Mouse (Mus musculus): ENCODE results near the gene Sytl3.

The Sytl3 gene

DNA sequence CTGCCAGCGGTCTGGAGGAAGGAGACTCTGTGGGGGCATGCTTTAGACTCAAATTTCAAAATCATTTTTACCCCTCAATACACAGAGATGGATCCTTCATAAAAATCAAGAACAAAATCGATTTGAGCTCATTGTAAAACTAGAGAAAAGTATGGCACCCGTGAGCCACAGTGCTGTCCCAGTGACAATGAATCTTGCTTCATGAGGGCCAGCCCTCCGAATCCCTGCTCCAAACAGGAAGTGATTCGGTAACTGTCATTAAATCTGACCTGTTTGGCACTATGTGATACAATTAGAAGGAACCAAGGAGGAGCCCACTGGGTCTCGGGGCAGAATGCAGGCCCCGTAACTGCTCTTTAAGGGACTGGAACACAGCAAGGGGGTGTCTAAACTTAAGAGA, 79.9 kb downstream of the Sytl3 start:
- DNase-seq, result peak in 1 of 2 experiments; percentile 3

DNA sequence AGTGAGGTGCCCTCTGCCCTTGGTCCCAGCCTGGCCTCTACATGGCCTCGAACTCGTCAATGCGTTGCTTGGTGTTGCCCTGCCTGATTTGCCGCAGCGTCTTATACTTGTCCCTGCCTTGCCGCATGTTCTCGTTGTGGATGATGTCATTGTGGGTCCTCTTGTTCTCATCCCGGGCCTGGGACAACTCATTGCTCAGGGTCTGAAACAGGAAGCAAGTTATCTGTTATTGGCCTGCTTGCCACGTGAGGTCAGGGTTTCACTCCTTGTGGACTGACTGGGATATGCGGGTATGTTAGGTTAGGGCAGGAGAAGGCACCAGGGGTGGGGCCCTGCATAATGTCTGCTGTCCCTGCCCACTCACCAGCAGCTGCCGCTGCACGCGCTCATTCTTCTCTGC, 80.4 kb downstream of the Sytl3 start:
- peak in 1 of 2 experiments; percentile 4 for DNase-seq

DNA sequence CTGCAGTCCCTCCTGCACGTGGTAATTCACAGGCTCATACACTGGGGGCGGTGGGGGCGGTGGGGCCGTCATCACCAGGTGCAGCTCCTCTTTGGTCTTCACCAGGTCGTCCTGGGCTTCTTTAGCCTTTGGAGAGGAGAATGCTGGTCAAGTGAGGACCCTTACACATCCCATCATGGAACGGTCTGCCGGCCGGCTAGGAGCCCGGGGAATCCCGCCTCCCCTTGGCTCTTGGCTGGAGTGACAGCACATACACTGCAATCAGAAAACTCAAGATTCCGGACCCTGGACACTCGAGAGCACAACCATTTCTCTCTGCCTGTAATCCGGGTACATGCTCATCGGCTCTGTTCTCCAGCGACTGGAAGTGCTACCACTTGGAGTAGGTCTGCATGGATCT, 80.9 kb downstream of the Sytl3 start:
- DNase-seq, result peak in 1 of 2 experiments; percentile 3

DNA sequence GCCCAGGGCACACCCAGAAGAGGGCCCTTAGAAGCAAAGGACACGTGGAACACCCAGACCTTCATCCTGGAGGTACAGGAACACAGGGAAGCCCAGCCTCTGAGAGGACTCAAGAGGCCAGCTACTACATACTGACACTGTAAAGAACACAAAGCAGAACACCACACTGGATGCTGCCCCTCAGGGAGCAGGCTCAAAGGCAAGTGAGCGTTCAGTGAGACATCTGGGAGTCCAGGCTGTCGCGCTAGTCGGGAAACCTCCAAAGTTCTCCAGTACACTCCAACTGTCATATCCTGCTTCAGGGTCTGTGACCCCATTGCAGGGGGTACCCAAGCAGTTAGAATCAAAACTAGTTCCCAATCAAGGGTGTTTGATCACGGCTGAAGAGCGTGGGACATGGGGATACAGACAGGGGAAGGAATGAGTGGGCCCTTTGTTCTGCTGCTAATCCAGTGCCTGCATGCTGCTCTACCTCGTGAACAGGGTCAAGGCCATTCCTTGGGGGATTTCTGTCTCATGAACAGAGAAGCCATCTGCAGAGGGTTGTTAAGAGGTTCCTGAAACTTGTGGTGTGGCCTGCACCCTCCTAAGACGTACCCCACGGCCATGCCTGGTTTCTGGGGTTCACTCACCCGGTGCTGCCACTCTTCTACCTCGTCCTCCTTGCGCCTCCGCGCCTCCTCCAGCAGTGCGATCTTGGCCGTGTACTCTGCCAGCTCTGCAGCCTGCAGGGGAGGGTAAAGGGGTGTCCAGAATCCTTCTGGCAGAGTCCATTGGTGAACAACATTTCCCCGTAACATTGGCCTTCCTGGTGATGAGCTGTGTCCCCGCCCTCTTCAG, 81.7 kb downstream of the Sytl3 start:
- DNase-seq, result peak in 1 of 2 experiments; percentile 20

DNA sequence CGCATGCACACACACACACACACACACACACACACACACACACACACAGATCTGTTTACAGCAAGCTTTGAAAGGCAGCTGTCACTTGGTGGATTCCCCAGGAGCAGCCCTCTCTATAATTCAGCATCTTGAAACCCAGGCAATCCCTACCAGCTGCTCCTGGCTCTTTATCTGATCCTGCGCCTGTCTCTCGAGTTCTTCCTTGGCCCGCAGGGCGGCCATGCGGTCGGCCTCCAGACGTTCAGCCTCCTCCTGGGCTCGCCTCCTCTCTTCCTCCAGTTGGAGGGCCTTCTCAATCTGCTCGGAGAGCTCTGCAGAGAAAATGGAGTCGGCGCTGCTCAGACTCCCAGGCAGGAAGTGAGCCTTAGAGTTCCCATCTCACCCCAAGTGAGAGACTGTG, 82.4 kb downstream of the Sytl3 start:
- peak in 1 of 2 experiments; percentile 21 for DNase-seq

DNA sequence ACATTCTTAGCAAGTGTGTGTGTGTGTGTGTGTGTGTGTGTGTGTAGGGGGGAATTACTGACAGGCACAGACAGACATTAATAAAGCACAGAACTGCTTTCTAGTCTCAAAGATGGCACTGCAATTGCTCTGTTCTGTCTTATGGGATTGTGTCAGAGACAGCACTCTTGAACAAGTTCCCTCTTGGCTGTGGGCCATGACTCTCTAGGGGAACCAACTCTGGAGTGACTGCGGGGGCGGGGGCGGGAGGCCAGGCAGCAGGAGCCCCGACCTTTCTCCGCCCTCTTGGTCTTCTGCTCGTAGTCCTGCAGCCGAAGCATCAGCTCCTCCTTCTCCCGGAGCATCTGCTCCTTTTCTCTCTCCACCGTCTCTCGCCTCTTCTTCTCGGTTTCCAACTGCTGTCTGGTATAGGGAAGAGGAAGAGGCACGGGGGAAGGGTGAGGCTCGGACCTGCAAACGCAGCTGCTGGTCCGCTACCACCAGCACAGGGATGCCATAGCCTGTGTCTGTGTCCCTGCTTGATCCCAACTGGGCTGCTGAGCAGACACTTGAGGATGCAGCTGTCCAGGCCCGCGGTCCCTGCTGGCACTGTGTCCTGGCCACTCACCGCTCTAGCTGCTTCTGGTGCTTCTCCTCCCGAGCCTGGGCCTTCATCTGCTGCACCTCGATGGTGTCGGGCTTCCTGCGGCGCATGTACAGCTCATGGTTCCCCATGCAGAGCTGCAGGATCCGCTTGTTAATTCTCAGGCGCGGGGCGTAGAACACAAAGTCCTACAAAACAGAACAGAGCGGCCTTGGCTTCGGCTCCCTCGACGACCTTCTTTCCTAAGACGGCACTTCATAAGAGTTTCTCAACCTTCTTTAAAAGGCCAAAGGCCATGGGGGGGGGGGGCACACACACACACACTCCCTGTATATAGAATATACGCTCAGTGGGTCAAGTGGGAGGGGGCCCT, 83.5 kb downstream of the Sytl3 start:
- DNase-seq, result peak; percentile 61 to 76

DNA sequence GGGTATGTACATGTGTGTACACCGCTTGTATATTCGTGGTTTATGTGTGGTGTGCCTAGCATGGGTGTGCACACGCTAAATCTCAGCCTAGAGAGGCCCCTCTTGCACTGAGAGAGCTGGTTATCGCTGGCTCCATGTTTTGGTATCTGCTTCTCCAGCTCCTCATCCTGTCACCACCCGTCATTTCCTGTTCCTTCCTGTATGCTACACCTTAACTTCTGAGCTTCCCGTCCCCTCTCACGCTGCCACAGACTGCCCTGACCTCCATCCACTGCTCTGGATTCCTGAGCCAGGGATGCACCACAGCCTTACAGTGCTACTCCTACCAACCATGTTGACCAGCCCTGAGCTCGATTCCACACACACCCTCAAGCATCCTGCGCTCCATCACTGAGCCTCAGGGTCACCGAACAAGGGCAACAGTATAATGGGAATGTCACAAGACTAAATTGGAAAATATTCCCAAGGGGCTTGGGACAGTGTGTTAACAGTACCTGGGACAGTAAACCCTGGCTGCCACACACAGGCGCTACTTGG, 84.2 kb downstream of the Sytl3 start:
- no peak for DNase-seq

DNA sequence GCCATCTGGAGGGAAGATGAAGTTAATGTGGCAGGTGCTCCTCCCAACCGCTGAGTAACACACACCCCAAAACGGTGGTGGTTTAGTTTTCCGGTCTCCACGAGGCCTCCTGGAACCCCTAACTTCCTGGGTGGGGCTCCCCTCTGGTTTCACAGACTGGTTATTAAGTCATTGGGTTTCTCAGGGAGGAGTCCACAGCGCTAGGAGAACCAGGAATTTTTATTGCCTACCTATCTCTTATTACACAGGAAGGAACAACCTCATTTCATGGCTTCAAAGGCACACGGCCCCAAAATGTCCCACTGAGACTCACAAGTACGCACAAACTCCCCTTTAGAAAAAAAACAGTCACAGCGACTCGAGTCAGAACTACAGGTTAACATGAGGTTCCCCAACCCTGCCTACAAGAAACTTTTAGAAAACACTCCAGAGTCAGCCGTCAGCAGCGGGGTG, 84.9 kb downstream of the Sytl3 start:
- peak; percentile 28 to 39 for DNase-seq

DNA sequence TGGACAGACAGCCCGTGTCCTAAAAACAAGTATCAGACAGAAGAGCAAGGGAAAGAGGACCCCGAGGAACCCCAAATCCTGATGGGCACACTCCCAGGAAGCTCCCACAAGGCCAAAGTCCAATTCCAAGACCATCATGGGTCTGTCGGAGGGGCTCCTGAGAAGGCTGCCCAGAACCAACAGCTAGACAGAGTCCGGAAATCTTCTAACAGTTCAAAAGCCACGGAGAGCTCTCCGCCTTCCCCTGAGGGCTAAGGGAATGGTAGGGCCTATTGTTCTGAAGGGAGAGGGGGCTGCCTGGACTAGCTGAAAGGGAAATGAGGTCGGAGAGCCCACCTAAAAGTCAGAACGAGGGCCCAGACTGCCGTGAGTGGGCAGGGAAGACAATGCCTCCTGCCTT, 85.5 kb downstream of the Sytl3 start:
- no peak for DNase-seq

DNA sequence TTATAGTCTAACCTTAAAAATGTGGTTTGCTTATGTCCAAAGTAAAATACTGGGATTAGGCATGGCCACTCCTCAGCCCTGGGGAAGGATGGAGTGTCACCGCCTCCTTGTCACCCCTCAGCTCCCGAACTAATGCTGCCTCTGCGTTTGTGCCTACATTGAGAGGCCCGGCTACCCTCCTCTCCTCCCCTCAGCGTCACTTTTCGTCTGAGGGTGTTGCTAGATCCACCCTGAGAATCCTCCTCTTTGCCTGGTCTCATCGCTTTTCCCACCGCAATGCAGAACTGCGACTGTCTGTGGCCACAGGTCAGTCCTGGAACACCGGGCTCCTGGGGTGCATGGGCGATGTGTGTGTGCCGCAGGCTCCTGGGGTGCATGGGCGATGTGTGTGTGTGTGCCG, 86.0 kb downstream of the Sytl3 start:
- no peak for DNase-seq

DNA sequence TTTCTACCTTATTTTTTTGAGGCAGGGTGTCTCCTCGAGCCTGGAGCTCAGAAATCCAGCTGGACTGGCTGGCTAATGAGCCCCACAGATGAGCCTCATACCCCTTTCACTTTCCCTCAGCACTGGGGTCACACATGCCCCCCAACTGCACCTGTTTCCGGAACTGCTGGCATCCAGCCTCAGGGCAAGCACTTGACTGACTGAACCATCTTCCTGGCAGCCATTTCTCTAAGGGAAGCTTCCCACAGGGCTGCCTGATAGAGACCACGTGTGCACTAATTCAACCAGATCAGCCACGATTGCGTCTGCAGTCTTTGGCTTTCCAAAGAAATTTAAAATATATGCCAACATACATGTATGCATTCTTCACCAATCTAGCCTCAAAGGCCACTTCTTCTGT, 86.6 kb downstream of the Sytl3 start:
- no peak for DNase-seq

DNA sequence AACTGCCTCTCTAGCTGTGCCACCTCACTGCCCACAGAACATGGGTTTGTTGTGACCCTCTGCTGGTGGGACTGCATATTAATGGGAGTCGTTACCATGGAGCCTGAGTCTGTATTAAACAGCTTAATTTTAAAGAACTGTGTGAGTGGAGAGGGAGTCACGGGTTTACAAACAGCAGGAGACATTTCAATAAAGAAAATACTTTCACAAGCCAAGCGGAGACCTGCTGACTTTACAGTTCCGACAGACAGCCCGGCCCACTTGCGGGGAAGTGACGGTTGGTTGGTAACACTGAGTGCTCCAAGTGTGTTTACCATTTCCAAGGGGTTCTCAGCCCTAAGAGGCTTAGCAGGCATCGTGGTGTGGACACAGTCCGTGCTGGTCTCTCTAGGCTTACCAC, 87.1 kb downstream of the Sytl3 start:
- peak; percentile 58 to 76 for DNase-seq

DNA sequence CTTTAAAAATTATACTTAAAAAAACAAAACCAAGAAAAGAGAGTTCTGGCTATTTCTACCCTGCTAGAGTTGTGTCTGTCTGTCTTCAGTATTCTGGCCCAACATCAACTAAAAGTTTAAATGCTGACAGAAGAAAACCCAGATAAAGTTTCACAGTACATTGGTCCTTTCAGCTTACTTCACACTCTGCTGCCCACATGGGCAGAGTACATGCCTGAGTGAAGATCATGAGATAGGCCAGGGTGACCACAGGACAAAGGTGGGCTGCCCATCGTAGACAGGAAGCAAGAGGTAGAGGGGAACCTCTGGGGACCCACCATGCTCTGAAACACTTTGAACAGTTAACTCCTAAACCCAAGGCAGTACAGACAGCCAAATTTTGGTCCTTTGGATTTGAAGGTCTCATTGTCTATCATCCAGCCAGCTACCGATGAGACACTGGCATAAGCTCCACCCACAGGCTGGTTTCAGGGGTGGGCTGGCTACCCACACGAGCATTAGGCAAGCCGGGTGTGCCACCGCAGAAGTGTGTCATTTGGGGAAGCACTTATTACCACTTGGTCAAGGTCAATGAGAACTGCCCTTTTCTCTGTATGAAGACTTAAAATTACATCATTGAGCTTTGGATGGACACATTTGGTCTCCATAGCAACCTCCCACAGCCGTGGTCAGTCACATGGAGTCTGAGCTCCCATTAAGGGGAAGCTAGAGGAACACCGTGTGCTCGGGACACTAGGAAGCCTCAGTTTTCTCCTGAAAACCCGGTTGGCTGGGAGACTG, 87.7 kb downstream of the Sytl3 start:
- peak; percentile 73 to 78 for DNase-seq

DNA sequence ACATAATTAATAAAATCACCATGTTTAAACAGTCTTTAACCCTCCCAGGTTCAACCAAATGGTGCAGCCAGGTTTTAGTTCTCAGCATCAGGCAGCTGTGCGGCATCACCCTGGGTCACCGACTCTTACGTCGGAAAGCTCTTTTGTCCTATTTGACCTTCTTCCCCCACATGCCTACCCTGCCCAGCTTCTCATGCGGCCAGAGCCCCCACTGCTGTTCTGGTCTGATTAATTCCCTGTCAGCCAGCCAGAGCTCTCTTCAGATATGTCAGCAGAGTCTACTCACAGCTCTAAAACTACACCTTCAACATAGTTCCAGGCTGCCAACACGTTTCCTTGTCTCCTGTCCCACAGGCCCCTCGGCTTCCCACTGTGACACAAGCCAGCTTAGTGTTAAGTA, 88.6 kb downstream of the Sytl3 start:
- no peak for DNase-seq

DNA sequence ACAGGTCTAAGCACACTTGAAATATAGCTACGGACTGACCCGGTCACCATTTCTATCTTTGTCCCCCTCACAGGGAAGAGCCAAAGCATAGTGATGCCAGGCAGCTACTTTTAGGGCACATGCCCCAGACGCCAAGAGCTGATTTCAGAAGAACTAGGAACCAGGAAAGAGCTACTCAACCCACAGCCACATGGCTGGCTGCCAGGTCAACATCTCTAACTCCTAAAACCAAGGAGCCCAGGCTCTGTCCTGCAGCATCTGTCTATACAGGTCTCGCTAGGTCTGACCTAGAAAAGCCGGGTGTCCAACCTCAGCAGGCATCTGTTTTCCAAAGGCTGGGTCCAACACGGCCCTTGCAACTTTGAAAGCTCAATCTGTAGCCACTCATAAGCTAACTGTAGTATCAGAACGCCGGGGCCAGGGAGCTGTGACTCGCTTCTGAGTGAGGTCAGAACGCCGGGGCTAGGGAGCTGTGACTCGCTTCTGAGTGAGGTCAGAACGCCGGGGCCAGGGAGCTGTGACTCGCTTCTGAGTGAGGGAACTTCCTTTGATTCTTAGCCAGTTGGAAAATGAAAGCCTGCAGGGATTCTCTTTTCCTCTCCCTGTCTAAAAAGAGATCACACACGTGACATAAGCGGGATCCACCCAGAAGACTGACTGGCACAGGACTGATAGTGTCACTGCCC, 90.0 kb downstream of the Sytl3 start:
- peak; percentile 52 to 62 for DNase-seq

DNA sequence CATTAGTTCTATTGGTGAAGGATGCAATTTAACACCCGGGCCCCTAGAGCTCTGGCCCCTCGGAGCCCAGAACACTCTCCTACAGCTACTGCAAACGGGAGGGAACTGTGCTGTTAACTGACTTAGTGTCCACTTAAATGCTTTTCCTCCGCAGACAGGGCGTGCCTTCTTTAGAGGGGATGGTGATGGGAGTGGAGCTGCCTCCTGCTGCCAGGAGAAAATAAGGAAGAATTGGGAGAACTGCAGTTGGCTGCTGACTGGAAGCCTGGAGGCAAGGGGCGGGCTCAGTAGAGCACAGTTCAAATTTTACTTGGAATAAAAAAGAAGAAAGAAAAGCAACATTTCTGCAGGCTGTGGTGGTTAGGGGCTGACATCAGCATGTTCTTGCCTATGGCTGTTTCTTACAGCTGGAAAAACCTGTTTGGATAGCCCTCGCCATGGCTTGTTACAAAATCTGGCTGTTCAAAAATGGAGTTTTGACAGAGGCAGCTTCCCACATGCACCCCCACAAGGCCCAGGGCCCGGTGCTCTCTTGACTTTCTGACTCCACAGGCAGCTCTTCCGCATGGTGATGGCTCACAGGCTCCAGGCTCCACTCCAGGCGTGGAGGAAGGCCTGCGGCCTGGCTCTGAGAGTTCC, 92.4 kb downstream of the Sytl3 start:
- DNase-seq, result peak; percentile 53 to 87

DNA sequence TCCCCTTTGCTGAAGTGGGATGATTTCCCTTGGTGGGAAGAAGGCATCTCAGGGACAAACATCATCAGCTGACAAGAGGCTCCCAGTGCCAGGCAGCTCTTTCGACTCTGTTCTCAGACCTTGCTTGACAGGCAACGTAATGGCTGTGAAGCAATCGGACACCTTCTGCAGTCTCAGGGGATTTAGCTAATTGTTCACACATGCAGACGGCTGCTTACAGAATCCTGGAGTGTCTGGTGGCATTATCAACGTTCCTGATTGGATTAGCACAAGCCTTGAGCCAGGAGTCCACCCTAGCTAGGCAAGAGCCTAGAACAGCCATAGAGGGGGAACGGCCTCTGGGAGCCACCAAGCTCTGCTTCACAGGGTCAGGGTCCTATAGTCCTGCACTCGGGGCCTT, 93.5 kb downstream of the Sytl3 start:
- no peak for DNase-seq

DNA sequence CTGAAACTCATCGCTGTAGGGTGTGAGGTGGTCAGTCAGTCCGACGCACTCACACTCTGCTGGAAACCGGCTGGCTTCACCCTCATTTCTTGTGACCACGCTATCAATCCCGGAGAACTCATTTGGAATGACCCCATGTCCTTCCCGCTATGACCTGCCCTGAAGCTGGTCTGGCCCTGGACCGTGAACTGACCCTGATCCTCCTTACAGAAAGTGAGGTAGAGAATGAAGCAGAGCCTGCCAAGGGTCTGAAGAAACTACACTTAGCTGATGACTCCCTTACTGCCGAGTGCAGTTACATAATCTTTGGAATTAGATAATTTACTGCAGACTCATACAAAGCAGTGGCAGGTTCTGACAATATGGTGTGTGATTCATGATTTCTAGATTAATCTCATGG, 96.3 kb downstream of the Sytl3 start:
- no peak for DNase-seq

DNA sequence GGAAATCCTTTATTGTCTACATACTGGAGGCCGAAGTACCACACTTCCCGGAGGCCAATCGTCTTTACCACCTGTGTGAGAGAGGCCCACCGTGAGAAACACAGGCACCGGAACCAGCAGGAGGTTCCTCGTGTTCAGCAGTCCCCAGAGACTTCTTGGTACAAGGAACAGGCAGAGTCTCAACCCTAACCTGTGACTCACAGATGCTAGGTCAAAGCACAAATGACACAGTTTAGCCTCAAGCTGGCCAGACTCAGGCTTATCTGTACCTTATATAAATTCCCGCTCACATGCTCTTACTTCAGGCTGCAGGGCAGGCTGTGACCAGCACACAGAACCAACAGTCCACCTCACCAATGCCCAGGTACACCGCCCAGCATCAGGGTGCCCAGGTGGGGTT, 97.0 kb downstream of the Sytl3 start:
- no peak for DNase-seq

DNA sequence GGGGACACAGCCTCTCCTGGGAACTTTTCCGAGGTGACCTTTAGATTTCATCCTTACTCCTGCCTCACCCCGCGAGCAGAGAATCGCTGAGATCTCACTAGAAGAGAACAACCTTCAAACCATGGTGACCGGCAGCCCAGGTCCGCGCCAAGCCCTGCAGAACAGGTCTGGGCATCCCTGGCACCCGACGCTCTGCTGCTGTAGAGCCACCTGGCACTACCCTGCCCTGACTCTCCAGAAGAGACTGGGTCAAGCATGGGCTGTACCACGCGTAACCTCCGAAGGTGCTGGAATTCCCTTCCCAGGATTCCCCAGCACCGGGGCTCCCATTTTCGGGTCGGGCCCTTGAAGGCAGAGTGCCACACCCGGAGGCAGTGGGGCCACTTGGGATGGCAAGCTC, 99.0 kb downstream of the Sytl3 start:
- no peak for DNase-seq

DNA sequence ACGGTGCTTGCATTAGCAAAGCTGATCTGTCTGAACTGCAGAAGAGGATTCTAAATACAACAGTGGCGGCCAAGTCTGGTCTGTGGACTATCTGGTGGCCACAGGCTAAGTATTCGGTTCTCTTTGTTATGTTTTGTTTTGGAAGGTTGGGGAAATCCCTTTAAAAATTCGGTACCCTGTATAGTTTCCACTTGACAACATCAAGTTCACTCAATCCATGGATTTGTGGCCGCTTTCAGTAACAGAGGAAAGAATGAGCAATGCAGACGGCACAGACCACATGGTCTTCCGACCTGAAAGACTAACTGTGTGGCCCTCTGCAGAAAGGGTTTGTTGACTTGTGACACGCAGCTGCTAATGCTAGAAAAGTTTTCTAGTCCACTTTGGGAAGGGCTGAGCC, 100.0 kb downstream of the Sytl3 start:
- DNase-seq, result no peak

Measured in lung, postnatal 4 days (tissue).